Mouse (Mus musculus): ENCODE measurements at regions not wholly inside any gene's neighbourhood (a gene's known extent, or its start where the extent isn't known, plus 50 kb on each side); places are given as distances from the start of the nearest gene placed in this dataset.

GRCm38 (mm10) chr17:83115832-83116480 lies 99.1 kb upstream of the Pkdcc start:
- Histone ChIP-seq H3K4me3 (replicated peaks in 1 of 3; ENCODE audit: low read depth in 2 of 3, low read length in 2 of 3, poor library complexity in 1 of 3) (no peak overlapping the region), H3K4me1 (ENCODE audit: control insufficient read depth in 1 of 2, insufficient read depth in 2 of 2) (peaks cover 0 to 5% of the 10 kb centered on the region in 2 experiments; a peak in 2 of 4 replicates), H3K9me3 (replicated peaks; ENCODE audit: low read length) (no peaks in the 10 kb centered on the region), H3K4me2 (ENCODE audit: insufficient read depth, low read depth, poor library complexity, severe bottlenecking) (no peak overlapping the region), H3K9ac (ENCODE audit: insufficient read depth, low read depth) (no peak overlapping the region), H3K27ac (ENCODE audit: insufficient read depth, low read depth) (no peak overlapping the region), H3K79me2 (replicated peaks; ENCODE audit: control insufficient read depth, extremely low read depth, insufficient read depth, poor library complexity, severe bottlenecking) (no peaks in the 10 kb centered on the region), H3K27me3 (replicated peaks) (no peaks in the 10 kb centered on the region), H3K36me3 (replicated peaks in 1 of 2; ENCODE audit: control insufficient read depth in 1 of 2, insufficient read depth in 1 of 2, low read length in 1 of 2) (no peaks in the 10 kb centered on the region)
- TF ChIP-seq E2F4 (IDR thresholded peaks at IDR 0.05; ENCODE audit: insufficient replicate concordance, low read depth, low read length) (no peak), JUN (IDR thresholded peaks at IDR 0.05; ENCODE audit: insufficient read depth, low read depth, low read length) (no peak), NRF1 (IDR thresholded peaks at IDR 0.05; ENCODE audit: low read depth, low read length) (no peak), GABPA (IDR thresholded peaks at IDR 0.05; ENCODE audit: insufficient replicate concordance, low read depth, low read length) (no peak), IRF4 (IDR thresholded peaks at IDR 0.05; ENCODE audit: low read depth, low read length) (no peak), TBP (conservative IDR thresholded peaks at IDR 0.05; ENCODE audit: low read depth, low read length) (no peak), POLR2A (IDR thresholded peaks at IDR 0.05; ENCODE audit: low read depth, low read length) (no peak)
- in situ Hi-C loops (cut with MboI; ENCODE audit: low pct_ligation_motif_present, low pct_unique_long_range_greater_than_20kb, low sequenced_read_pairs): no loop called here
- dilution Hi-C loops (cut with MboI; ENCODE audit: extremely low pct_ligation_motif_present, extremely low pct_unique_long_range_greater_than_20kb, low sequenced_read_pairs): no loop called here
- DNase-seq (ENCODE audit: extremely low read depth): no peak

- no peaks in the 10 kb centered on the region for H3K36me3 ChIP-seq (replicated peaks in 1 of 2; ENCODE audit: control insufficient read depth in 1 of 2, insufficient read depth in 1 of 2, low read length in 1 of 2)
- H3K4me2 ChIP-seq (ENCODE audit: insufficient read depth, low read depth, poor library complexity, severe bottlenecking): no peak overlapping the region
- H3K9ac ChIP-seq (ENCODE audit: insufficient read depth, low read depth): no peak overlapping the region
- H3K27me3 ChIP-seq (replicated peaks): no peaks in the 10 kb centered on the region
- TF ChIP-seq JUND (conservative IDR thresholded peaks at IDR 0.05; ENCODE audit: low read depth, low read length) (no peak), RCOR1 (conservative IDR thresholded peaks at IDR 0.05; ENCODE audit: low read depth, low read length) (no peak)
- no peaks in the 10 kb centered on the region for H3K79me2 ChIP-seq (replicated peaks; ENCODE audit: control insufficient read depth, extremely low read depth, insufficient read depth, poor library complexity, severe bottlenecking)
- no peak overlapping the region for H3K27ac ChIP-seq (ENCODE audit: insufficient read depth, low read depth)
- dilution Hi-C loops (cut with MboI; ENCODE audit: extremely low pct_ligation_motif_present, extremely low pct_unique_long_range_greater_than_20kb, low sequenced_read_pairs): no loop called here
- H3K4me3 ChIP-seq (replicated peaks in 1 of 3; ENCODE audit: low read depth in 2 of 3, low read length in 2 of 3, poor library complexity in 1 of 3): no peak overlapping the region
- no peaks in the 10 kb centered on the region for H3K9me3 ChIP-seq (replicated peaks; ENCODE audit: low read length)
- peaks cover 0 to 7% of the 10 kb centered on the region in 2 experiments; a peak in 2 of 4 replicates for H3K4me1 ChIP-seq (ENCODE audit: control insufficient read depth in 1 of 2, insufficient read depth in 2 of 2)
- in situ Hi-C loops (cut with MboI; ENCODE audit: low pct_ligation_motif_present, low pct_unique_long_range_greater_than_20kb, low sequenced_read_pairs): no loop called here
- no peak for DNase-seq (ENCODE audit: extremely low read depth)
These were observed 94.3 kb upstream of the Pkdcc start for GRCm38 (mm10) chr17:83120665-83121232.

- H3K4me2 ChIP-seq (ENCODE audit: insufficient read depth, low read depth, poor library complexity, severe bottlenecking): no peak overlapping the region
- H3K36me3 ChIP-seq (replicated peaks in 1 of 2; ENCODE audit: control insufficient read depth in 1 of 2, insufficient read depth in 1 of 2, low read length in 1 of 2): no peaks in the 10 kb centered on the region
- H3K9me3 ChIP-seq (replicated peaks; ENCODE audit: low read length): no peaks in the 10 kb centered on the region
- H3K27ac ChIP-seq (ENCODE audit: insufficient read depth, low read depth): no peak overlapping the region
- no peak for TF ChIP-seq PAX5 (IDR thresholded peaks at IDR 0.05; ENCODE audit: low read length)
- TF ChIP-seq CHD1 (IDR thresholded peaks at IDR 0.05; ENCODE audit: low read depth, low read length): no peak
- no peak for TF ChIP-seq E2F4 (IDR thresholded peaks at IDR 0.05; ENCODE audit: insufficient replicate concordance, low read depth, low read length)
- TF ChIP-seq KAT2A (IDR thresholded peaks at IDR 0.05; ENCODE audit: insufficient replicate concordance, low read length): no peak
- no peak for TF ChIP-seq JUN (IDR thresholded peaks at IDR 0.05; ENCODE audit: insufficient read depth, low read depth, low read length)
- no peak for TF ChIP-seq BHLHE40 (IDR thresholded peaks at IDR 0.05; ENCODE audit: low read depth, low read length)
- TF ChIP-seq RCOR1 (conservative IDR thresholded peaks at IDR 0.05; ENCODE audit: low read depth, low read length): no peak
- no peak for TF ChIP-seq IRF4 (IDR thresholded peaks at IDR 0.05; ENCODE audit: low read depth, low read length)
- TF ChIP-seq HCFC1 (IDR thresholded peaks at IDR 0.05; ENCODE audit: low read depth, low read length): no peak
- no peak for TF ChIP-seq ZMIZ1 (IDR thresholded peaks at IDR 0.05; ENCODE audit: low read depth, low read length)
- TF ChIP-seq POLR2AphosphoS2 (IDR thresholded peaks at IDR 0.05; ENCODE audit: low read depth, low read length): no peak
- TF ChIP-seq MAZ (IDR thresholded peaks at IDR 0.05; ENCODE audit: low read depth, low read length): no peak
- no peak for TF ChIP-seq TBP (conservative IDR thresholded peaks at IDR 0.05; ENCODE audit: low read depth, low read length)
- no peak for TF ChIP-seq USF1 (IDR thresholded peaks at IDR 0.05; ENCODE audit: low read depth, low read length)
- TF ChIP-seq MAFK (IDR thresholded peaks at IDR 0.05; ENCODE audit: insufficient replicate concordance, low read length): no peak
- no peak for TF ChIP-seq NELFE (IDR thresholded peaks at IDR 0.05; ENCODE audit: low read depth, low read length)
- no peak for TF ChIP-seq TCF12 (IDR thresholded peaks at IDR 0.05; ENCODE audit: low read depth, low read length)
- no peak for TF ChIP-seq UBTF (IDR thresholded peaks at IDR 0.05; ENCODE audit: low read depth, low read length)
- peaks cover 0 to 7% of the 10 kb centered on the region in 2 experiments; a peak in 2 of 4 replicates for H3K4me1 ChIP-seq (ENCODE audit: control insufficient read depth in 1 of 2, insufficient read depth in 2 of 2)
- no peak overlapping the region for H3K9ac ChIP-seq (ENCODE audit: insufficient read depth, low read depth)
- in situ Hi-C loops (cut with MboI; ENCODE audit: low pct_ligation_motif_present, low pct_unique_long_range_greater_than_20kb, low sequenced_read_pairs): no loop called here
- H3K27me3 ChIP-seq (replicated peaks): no peaks in the 10 kb centered on the region
- no peak overlapping the region for H3K4me3 ChIP-seq (replicated peaks in 1 of 3; ENCODE audit: low read depth in 2 of 3, low read length in 2 of 3, poor library complexity in 1 of 3)
- no peak for DNase-seq (ENCODE audit: extremely low read depth)
- no peaks in the 10 kb centered on the region for H3K79me2 ChIP-seq (replicated peaks; ENCODE audit: control insufficient read depth, extremely low read depth, insufficient read depth, poor library complexity, severe bottlenecking)
- dilution Hi-C loops (cut with MboI; ENCODE audit: extremely low pct_ligation_motif_present, extremely low pct_unique_long_range_greater_than_20kb, low sequenced_read_pairs): no loop called here
These were observed 92.4 kb upstream of the Pkdcc start for GRCm38 (mm10) chr17:83122525-83123280.

Data from CH12.LX (cell line).